Mouse (Mus musculus) small intestine, adult 2 months (tissue): Measurements from ENCODE around the gene Pygm.

Source experiments
- CTCF ChIP-seq: fragments of 200-500 bp; IDR thresholded peaks from 2 replicates; pipeline ENCODE4 v1.5.1; 2012; ENCODE audit warnings: low read depth, mild to moderate bottlenecking, control low read depth, inconsistent platforms, low read length, moderate library complexity, mixed read lengths; ENCODE audit not compliant: insufficient replicate concordance, insufficient read length; ENCODE audit errors: extremely low read depth
- POLR2A ChIP-seq: fragments of 200-500 bp; IDR thresholded peaks from 2 replicates; pipeline ENCODE4 v1.6.1; 2012; ENCODE audit warnings: low read depth, mild to moderate bottlenecking, control low read depth, inconsistent platforms, low read length, moderate library complexity

- TF ChIP-seq POLR2A (no peak), CTCF (no peak)
Observed at GRCm38 (mm10) chr19:6382323-6382924, 1.8 kb upstream of the Pygm start.
